Mouse (Mus musculus) cerebellum, postnatal 14 days (tissue): ENCODE measurements around the gene Slc27a1.

Source experiments
- DNase-seq, 2 experiments: peaks; one replicate each; pipeline ENCODE4 v3.0.0; 2021; ENCODE audit warnings: mixed read lengths in 2 of 2

The Slc27a1 gene

GRCm38 (mm10) chr8:71626753-71627152 is 58.1 kb downstream of the Slc27a1 start:
- peak in 1 of 2 experiments; percentile 17 for DNase-seq

DNA sequence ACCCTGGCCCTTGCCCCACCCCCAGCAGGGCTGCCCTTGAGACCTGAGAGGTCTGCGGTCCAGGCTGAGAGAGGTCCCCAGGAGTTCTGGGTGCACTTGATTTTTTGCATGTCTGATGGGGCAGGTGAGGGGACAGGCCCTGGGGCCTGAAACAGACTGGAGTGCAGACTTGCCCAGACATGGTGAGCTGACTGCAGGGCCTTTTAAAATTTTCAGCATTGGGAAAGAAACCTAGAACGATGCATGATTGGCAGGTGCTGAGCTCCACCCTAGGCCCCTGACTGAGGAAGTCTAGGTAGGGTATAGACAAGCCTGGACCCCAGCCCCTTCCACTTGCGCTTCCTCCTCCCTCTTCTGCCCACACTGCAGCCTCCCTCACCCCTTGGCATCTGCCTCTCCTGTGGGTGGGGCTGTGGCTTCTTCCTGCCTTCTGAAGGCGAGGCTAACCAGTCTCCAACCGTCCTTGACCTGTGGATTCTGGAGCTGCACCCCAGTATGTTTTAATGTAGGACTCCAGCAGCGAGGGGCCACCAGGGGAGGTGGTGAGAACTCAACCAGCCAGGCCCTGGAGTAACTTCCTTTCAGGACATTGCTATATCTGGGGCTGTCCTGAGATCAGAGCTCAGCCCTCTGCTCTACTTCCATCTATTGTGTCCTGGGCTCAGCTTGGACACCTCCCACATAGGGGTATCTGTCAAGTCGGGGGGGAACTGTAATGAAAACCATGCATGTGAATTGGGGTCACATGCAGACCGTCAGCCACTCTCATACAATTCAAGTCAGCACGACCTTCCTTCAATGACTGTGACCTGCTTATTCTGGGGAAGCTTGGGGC is 58.8 kb downstream of the Slc27a1 start:
- peak in 1 of 2 experiments; percentile 27 for DNase-seq

DNA sequence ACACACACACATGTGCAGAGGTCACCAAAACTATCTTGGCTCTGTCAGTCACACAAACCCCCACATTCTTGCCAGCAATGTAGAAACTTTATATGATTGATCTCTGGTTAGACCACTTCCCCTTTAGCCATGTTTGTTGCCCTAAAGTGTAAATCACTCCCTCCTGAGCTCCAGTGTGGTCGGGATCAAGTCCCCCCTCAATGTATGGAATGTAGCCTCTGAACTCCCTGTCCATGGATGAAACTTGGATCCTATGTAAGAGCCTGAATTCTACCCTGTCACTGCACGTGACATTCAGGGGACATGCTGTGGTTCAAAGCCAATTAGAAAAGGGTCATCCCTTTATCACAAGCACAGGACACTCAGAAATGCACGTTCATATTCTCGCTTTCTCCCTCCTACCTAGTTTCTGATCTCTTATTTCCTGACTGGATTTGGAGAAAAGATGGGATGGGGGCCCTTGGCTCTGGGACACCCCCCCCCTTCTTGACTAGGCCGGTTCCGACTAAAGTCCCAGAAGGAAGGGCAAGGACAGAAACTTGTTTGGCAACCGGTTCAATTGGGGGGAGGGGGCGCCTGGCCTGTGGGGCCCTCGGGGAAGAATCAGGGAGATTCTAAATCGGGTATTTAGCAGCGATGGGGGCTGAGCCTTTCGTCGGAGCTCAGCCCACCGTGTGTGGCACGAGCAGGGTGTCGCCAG is 59.9 kb downstream of the Slc27a1 start:
- peak in 1 of 2 experiments; percentile 49 for DNase-seq

- peak; percentile 93 to 94 for DNase-seq
Measured at GRCm38 (mm10) chr8:71629096-71629697, 60.5 kb downstream of the Slc27a1 start.

DNA sequence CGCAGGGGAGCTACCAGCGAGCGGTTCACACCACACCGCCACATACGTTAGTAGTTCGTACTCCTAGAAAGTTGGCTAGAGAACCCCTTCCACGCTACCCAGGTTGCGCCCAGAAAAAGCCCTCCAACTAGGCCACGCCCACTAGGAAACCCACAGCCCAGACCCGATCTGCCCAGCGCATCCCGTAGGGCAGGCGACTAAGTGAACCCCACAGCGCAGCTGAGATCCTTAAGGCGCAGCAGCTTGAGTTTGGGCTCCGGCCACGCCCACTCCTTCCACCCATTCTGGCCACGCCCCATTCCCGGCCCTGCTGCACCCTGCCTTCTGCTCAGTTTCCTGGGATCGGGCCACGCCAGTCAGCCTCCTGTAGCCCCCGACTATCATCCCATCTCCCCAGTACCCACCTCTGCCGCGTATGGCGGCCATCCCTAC is 61.1 kb downstream of the Slc27a1 start:
- DNase-seq: peak; percentile 52 to 59

DNA sequence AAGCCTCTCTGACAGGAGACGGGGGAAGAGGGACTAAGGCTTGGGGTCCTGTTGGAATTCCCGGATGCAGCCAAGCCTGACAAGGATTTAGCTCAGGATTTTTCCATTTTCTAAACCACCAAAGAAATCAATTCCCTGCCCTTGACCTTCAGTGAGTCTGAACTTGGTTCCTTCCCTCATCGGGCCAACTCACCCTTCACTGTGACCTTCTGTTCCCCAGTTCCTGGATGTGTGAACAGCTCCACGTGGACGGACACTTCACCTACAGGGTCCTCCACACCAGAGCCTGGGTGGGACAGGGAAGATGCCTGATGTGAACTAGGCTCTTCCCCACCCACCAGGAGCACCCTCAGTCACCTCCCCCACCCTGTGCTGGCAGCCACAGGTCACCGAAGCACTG is 62.1 kb downstream of the Slc27a1 start:
- DNase-seq: no peak

DNA sequence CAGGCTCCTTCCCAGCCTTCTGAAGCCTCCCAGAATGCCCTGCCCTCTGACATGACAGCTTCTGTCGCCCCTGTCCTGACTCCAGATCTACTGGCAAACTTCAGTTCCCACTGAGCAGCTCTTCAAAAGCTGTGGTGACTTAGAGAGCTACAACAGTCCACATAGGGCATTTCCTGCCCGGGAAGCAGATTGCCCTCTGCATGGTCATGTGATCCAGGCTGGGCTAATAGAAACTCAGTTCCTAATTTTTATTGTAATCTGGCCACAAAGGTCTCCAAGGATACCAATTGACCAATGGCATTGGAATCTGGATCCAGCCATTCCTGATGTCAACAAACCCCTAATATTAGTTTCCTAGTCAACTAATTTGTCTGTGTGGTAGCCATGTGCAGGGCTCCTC is 63.2 kb downstream of the Slc27a1 start:
- DNase-seq: no peak

- peak; percentile 44 to 65 for DNase-seq
Measured at GRCm38 (mm10) chr8:71633164-71633563, 64.5 kb downstream of the Slc27a1 start.

GRCm38 (mm10) chr8:71633981-71634667 is 65.4 kb downstream of the Slc27a1 start:
- peak; percentile 50 to 65 for DNase-seq
